Mouse (Mus musculus) forebrain, postnatal 0 days (tissue): Measurements from ENCODE around the gene 2310034G01Rik. TPM values are rescaled to one million over a fixed set of nuclear protein-coding genes. Genes with fewer than 3 reads are reported as not detected.

Source experiments
- ATAC-seq: fragments of 200-750 bp; cut with Nextera tagmentation; 2 replicates; pipeline ENCODE4 v1.8.0; 2017; ENCODE audit warnings: mild to moderate bottlenecking, moderate library complexity
- DNase-seq: peaks from one replicate; pipeline ENCODE4 v3.0.0-alpha.2; 2015
- H3K27ac ChIP-seq: fragments of 300-500 bp; sonication (generic); 2 replicates; pipeline ENCODE4 v1.5.1; 2014; ENCODE audit warnings: low read depth, mild to moderate bottlenecking, antibody characterized with exemption, low read length, moderate library complexity, mixed read lengths
- H3K27me3 ChIP-seq: fragments of 300-500 bp; sonication (generic); 2 replicates; pipeline ENCODE4 v1.6.1; 2014; ENCODE audit warnings: mild to moderate bottlenecking, low read length, mixed read lengths; ENCODE audit not compliant: insufficient read depth
- H3K36me3 ChIP-seq: fragments of 300-500 bp; sonication (generic); 2 replicates; pipeline ENCODE4 v1.6.1; 2014; ENCODE audit warnings: mild to moderate bottlenecking, moderate library complexity; ENCODE audit not compliant: insufficient read depth
- H3K4me1 ChIP-seq: fragments of 300-500 bp; sonication (generic); 2 replicates; pipeline ENCODE4 v1.6.1; 2014; ENCODE audit warnings: antibody characterized with exemption; ENCODE audit not compliant: insufficient read depth
- H3K4me2 ChIP-seq: fragments of 300-500 bp; sonication (generic); 2 replicates; pipeline ENCODE4 v1.6.1; 2014; ENCODE audit warnings: low read depth, mild to moderate bottlenecking, moderate library complexity
- H3K4me3 ChIP-seq: fragments of 300-500 bp; sonication (generic); 2 replicates; pipeline ENCODE4 v1.5.1; 2014; ENCODE audit warnings: low read depth, low read length, mixed read lengths
- H3K9ac ChIP-seq: fragments of 300-500 bp; sonication (generic); 2 replicates; pipeline ENCODE4 v1.6.1; 2014; ENCODE audit warnings: mild to moderate bottlenecking
- H3K9me3 ChIP-seq: fragments of 300-500 bp; sonication (generic); 2 replicates; pipeline ENCODE4 v1.6.1; 2016; ENCODE audit warnings: low read length
- CTCF ChIP-seq: sonication (generic); IDR thresholded peaks from 2 replicates; pipeline ENCODE4 v1.5.1; 2016; ENCODE audit warnings: antibody characterized with exemption, control low read depth, low read depth
- WGBS: fragments of 180-500 bp; shearing (Covaris S2); extraction: QIAGEN DNeasy Blood & Tissue Kit; methylation state at CpG from one replicate; pipeline ENCODE4 v1.1.7; 2014; 5-methylcytosine and 5-hydroxymethylcytosine counted together
- polyA plus RNA-seq: library from polyadenylated mRNA; unstranded; fragments of >200 nt; fragmentation: Nextera tagmentation; extraction: Ambion mirVana; gene quantifications from 2 replicates; pipeline ENCODE4 v1.2.1, GENCODE M21; 2015
- total RNA-seq: library from RNA; depleted of rRNA; stranded (reverse); fragments of >200 nt; gene quantifications from 2 replicates; pipeline ENCODE4 v1.2.3, GENCODE M21; 2014

Gene 2310034G01Rik
- total and polyA plus RNA-seq, 2 experiments from 2014 or later, result 2.3 to 4.3 TPM

- Histone ChIP-seq H3K27ac (no peak overlapping the region), H3K9me3 (no peaks in the 10 kb centered on the region), H3K36me3 (peaks cover 45% of the 10 kb centered on the region), H3K9ac (no peak overlapping the region), H3K27me3 (no peaks in the 10 kb centered on the region), H3K4me2 (no peak overlapping the region), H3K4me3 (no peak overlapping the region), H3K4me1 (no peaks in the 10 kb centered on the region)
- 28% methylated on average over 5 of the region's 5 CpGs for WGBS
- peak; percentile 53 for ATAC-seq
- peak; percentile 61 for DNase-seq
- TF ChIP-seq CTCF, result no peak
Observed at GRCm38 (mm10) chr19:46375489-46375888, 25.4 kb upstream of the 2310034G01Rik start.

GRCm38 (mm10) chr19:46374477-46375088, 24.5 kb upstream of the 2310034G01Rik start:
- 48% methylated on average over 21 of the region's 21 CpGs for whole genome bisulfite sequencing
- ATAC-seq, result no peak

GRCm38 (mm10) chr19:46369204-46369603, 19.1 kb upstream of the 2310034G01Rik start:
- Histone ChIP-seq H3K27ac (no peak overlapping the region), H3K4me1 (no peaks in the 10 kb centered on the region), H3K27me3 (no peaks in the 10 kb centered on the region), H3K4me2 (no peak overlapping the region), H3K9me3 (no peaks in the 10 kb centered on the region), H3K36me3 (0 out of 2 replicates have a peak, but pooled peaks cover 4% of the 10 kb centered on the region), H3K4me3 (no peak overlapping the region), H3K9ac (no peak overlapping the region)
- TF ChIP-seq CTCF, result peak; percentile 65
- peak; percentile 74 for ATAC-seq
- 19% methylated on average over 4 of the region's 4 CpGs for WGBS
- no peak for DNase-seq

More at GRCm38 (mm10) chr19:46374477-46375088, 24.5 kb upstream of the 2310034G01Rik start:
- TF ChIP-seq CTCF, result no peak
- Histone ChIP-seq H3K27me3 (no peaks in the 10 kb centered on the region), H3K36me3 (peaks cover 36% of the 10 kb centered on the region), H3K9ac (no peak overlapping the region), H3K4me3 (no peak overlapping the region), H3K4me1 (no peaks in the 10 kb centered on the region), H3K4me2 (no peak overlapping the region), H3K27ac (peak overlapping the region; percentile 48; the same call in 1 of the 2 replicates), H3K9me3 (no peaks in the 10 kb centered on the region)
- DNase-seq, result no peak

- WGBS, result 88% methylated on average over 23 of the region's 23 CpGs
- H3K27me3 ChIP-seq, result no peaks in the 10 kb centered on the region
- no peak overlapping the region for H3K4me2 ChIP-seq
- 0 out of 2 replicates have a peak, but pooled peaks cover 4% of the 10 kb centered on the region for H3K36me3 ChIP-seq
- no peak overlapping the region for H3K9ac ChIP-seq
- ATAC-seq (no peak), DNase-seq (no peak)
- no peaks in the 10 kb centered on the region for H3K9me3 ChIP-seq
- TF ChIP-seq CTCF, result no peak
- H3K27ac ChIP-seq, result no peak overlapping the region
- H3K4me1 ChIP-seq, result no peaks in the 10 kb centered on the region
- H3K4me3 ChIP-seq, result no peak overlapping the region
Observed at GRCm38 (mm10) chr19:46367798-46368590, 17.9 kb upstream of the 2310034G01Rik start.

- Histone ChIP-seq H3K4me2 (no peak overlapping the region), H3K4me3 (no peak overlapping the region), H3K4me1 (no peaks in the 10 kb centered on the region), H3K36me3 (no peaks in the 10 kb centered on the region), H3K27me3 (no peaks in the 10 kb centered on the region), H3K9ac (no peak overlapping the region), H3K9me3 (no peaks in the 10 kb centered on the region), H3K27ac (no peak overlapping the region)
- DNase-seq (no peak), ATAC-seq (no peak)
- 90% methylated on average over 11 of the region's 11 CpGs for WGBS
- TF ChIP-seq CTCF, result no peak
Observed at GRCm38 (mm10) chr19:46363294-46364009, 13.3 kb upstream of the 2310034G01Rik start.

GRCm38 (mm10) chr19:46362104-46362503, 12.0 kb upstream of the 2310034G01Rik start:
- Histone ChIP-seq H3K4me3 (no peak overlapping the region), H3K9ac (no peak overlapping the region), H3K4me2 (no peak overlapping the region), H3K27me3 (no peaks in the 10 kb centered on the region), H3K27ac (no peak overlapping the region), H3K9me3 (no peaks in the 10 kb centered on the region), H3K4me1 (peaks cover 4% of the 10 kb centered on the region), H3K36me3 (no peaks in the 10 kb centered on the region)
- DNase-seq (no peak), ATAC-seq (no peak)
- 72% methylated on average over 8 of the region's 8 CpGs for WGBS
- TF ChIP-seq CTCF, result no peak
